Mouse (Mus musculus) spleen, adult 2 months (tissue): ENCODE measurements around the gene Kdm8. TPM values are rescaled to one million over a fixed set of nuclear protein-coding genes. Genes with fewer than 3 reads are reported as not detected.
"Not testable (repeated sequence)": the region's sequence is repeated elsewhere in the genome, so short reads cannot be mapped to it uniquely, and the experiment has no call there.

Experiments
- DNase-seq, 2 experiments: peaks; one replicate each; pipeline versions ENCODE4 v3.0.0 to v3.0.0-alpha.2; 2012 to 2021; ENCODE audit warnings: low spot score in 2 of 2, low read depth in 1 of 2
- H3K27ac ChIP-seq: fragments of 200-500 bp; 2 replicates; pipeline ENCODE4 v1.5.1; 2012; ENCODE audit warnings: low read length, inconsistent platforms; ENCODE audit not compliant: insufficient read depth
- H3K27me3 ChIP-seq: fragments of 200-500 bp; 2 replicates; pipeline ENCODE4 v1.6.1; 2012; ENCODE audit warnings: mild to moderate bottlenecking, moderate library complexity, low read length, inconsistent platforms; ENCODE audit not compliant: control insufficient read depth, insufficient read depth
- H3K36me3 ChIP-seq: fragments of 200-500 bp; 2 replicates; pipeline ENCODE4 v1.6.1; 2012; ENCODE audit warnings: mild to moderate bottlenecking, low read length, inconsistent platforms; ENCODE audit not compliant: control insufficient read depth, insufficient read depth
- H3K4me1 ChIP-seq: fragments of 200-500 bp; 2 replicates; pipeline ENCODE4 v1.6.1; 2011; ENCODE audit warnings: inconsistent platforms; ENCODE audit not compliant: control insufficient read depth, insufficient read depth, insufficient read length
- H3K4me3 ChIP-seq: fragments of 200-500 bp; 2 replicates; pipeline ENCODE4 v1.5.1; 2011; ENCODE audit warnings: mild to moderate bottlenecking, inconsistent platforms; ENCODE audit not compliant: insufficient read depth, insufficient read length; ENCODE audit errors: extremely low read depth
- CTCF ChIP-seq: fragments of 200-500 bp; IDR thresholded peaks from 2 replicates; pipeline ENCODE4 v1.5.1; 2011; ENCODE audit warnings: mild to moderate bottlenecking, inconsistent platforms; ENCODE audit not compliant: insufficient read depth, insufficient read length, insufficient replicate concordance; ENCODE audit errors: extremely low read depth
- POLR2A ChIP-seq: fragments of 200-500 bp; IDR thresholded peaks from 2 replicates; pipeline ENCODE4 v1.6.1; 2011; ENCODE audit warnings: low read depth, low read length, inconsistent platforms
- WGBS: fragments of 180-500 bp; shearing (Covaris S2); methylation state at CpG from one replicate; pipeline ENCODE4 v1.1.7; 2018; 5-methylcytosine and 5-hydroxymethylcytosine counted together
- polyA plus RNA-seq: library from polyadenylated mRNA; depleted of rRNA; stranded (reverse); fragments of >200 nt; gene quantifications from 2 replicates; pipeline ENCODE4 v1.2.3, GENCODE M21; 2012

The Kdm8 gene
- polyA plus RNA-seq, 1 experiment = 3.8 TPM

- TF ChIP-seq POLR2A = no peak
- no peak for TF ChIP-seq CTCF
- H3K36me3 ChIP-seq = no peaks in the 10 kb centered on the region
- H3K27me3 ChIP-seq = no peaks in the 10 kb centered on the region
- peaks cover 7% of the 10 kb centered on the region; the same call in 1 of the 2 replicates for H3K4me1 ChIP-seq
- H3K4me3 ChIP-seq = no peak overlapping the region
- WGBS = 57% methylated on average over 3 of the region's 3 CpGs
- no peak overlapping the region for H3K27ac ChIP-seq
- no peak for DNase-seq
Observed at GRCm38 (mm10) chr7:125418413-125418812, 26.1 kb upstream of the Kdm8 start.

DNA sequence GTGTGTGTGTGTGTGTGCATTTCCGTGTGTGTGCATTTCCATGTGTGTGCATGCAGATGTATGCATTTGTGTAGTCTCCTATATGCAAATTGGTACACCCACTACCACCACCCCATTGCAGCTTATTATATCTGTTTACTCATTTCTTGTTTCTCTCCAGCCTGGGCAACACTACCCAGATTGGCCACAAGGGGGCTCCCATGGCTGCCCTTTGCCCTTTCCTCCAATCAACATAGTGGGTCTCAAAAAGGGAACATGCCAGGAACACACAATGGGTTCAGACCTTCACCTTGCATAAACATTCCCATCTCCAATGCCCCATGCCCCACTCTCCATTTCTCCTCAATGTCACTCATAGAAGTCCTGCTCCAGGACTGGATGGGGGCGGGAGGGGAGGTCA lies 24.3 kb upstream of the Kdm8 start:
- H3K27ac ChIP-seq = no peak overlapping the region
- no peaks in the 10 kb centered on the region for H3K27me3 ChIP-seq
- DNase-seq = peak; percentile 45 to 70
- peaks cover 7% of the 10 kb centered on the region; the same call in 1 of the 2 replicates for H3K4me1 ChIP-seq
- WGBS = 74% methylated on average over 2 of the region's 2 CpGs
- TF ChIP-seq CTCF (peak; percentile 83; the same call in 1 of the 2 replicates), POLR2A (no peak)
- no peaks in the 10 kb centered on the region for H3K36me3 ChIP-seq
- no peak overlapping the region for H3K4me3 ChIP-seq

GRCm38 (mm10) chr7:125421911-125422310 lies 22.6 kb upstream of the Kdm8 start:
- no peak overlapping the region for H3K27ac ChIP-seq
- WGBS = 50% methylated on average over 2 of the region's 2 CpGs
- no peaks in the 10 kb centered on the region for H3K36me3 ChIP-seq
- TF ChIP-seq CTCF (no peak), POLR2A (no peak)
- no peak overlapping the region for H3K4me3 ChIP-seq
- no peak for DNase-seq
- peaks cover 7% of the 10 kb centered on the region; the same call in 1 of the 2 replicates for H3K4me1 ChIP-seq
- H3K27me3 ChIP-seq = no peaks in the 10 kb centered on the region

GRCm38 (mm10) chr7:125423056-125423455 lies 21.4 kb upstream of the Kdm8 start:
- Histone ChIP-seq H3K4me3 (no peak overlapping the region), H3K4me1 (peaks cover 7% of the 10 kb centered on the region; the same call in 1 of the 2 replicates), H3K27me3 (no peaks in the 10 kb centered on the region), H3K27ac (peak overlapping the region; percentile 71; the same call in 1 of the 2 replicates), H3K36me3 (no peaks in the 10 kb centered on the region)
- DNase-seq = peak in 1 of 2 experiments; percentile 40
- WGBS = 16% methylated on average over 3 of the region's 3 CpGs
- no peak for TF ChIP-seq CTCF
- TF ChIP-seq POLR2A = no peak

DNA sequence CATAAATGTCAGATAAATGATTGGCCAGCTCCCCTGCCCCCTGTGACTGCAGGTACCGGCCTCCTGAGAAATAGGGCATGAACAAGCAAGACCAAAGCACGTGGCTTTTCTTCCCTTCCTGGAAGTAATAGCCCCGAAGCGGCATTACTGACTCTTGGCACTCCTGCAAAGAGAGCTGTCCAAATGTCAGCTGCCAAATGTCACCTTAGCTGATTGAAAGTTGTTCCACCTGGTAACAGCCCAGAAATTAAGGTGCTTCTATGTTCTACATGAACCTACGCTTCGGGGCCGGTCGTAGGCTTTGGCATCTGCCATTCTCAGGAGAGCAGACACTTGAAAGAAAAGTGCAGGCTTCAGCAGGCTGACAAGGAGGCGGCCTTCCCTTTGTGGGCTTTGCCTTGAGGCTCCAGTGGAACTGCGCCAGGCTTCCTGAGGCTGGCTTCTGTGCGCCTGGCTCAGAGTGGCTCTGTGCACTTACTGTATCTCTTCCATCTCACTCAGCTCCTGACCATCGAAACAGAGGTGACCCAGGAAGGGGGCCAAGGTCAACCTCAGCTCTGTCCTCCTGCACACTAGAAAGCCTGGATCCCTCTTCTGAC lies 16.9 kb upstream of the Kdm8 start:
- TF ChIP-seq POLR2A (no peak), CTCF (no peak)
- DNase-seq = no peak
- Histone ChIP-seq H3K4me1 (peaks cover 7% of the 10 kb centered on the region; the same call in 1 of the 2 replicates), H3K27ac (no peak overlapping the region), H3K4me3 (no peak overlapping the region), H3K27me3 (no peaks in the 10 kb centered on the region), H3K36me3 (no peaks in the 10 kb centered on the region)
- WGBS = 71% methylated on average over 12 of the region's 12 CpGs

DNA sequence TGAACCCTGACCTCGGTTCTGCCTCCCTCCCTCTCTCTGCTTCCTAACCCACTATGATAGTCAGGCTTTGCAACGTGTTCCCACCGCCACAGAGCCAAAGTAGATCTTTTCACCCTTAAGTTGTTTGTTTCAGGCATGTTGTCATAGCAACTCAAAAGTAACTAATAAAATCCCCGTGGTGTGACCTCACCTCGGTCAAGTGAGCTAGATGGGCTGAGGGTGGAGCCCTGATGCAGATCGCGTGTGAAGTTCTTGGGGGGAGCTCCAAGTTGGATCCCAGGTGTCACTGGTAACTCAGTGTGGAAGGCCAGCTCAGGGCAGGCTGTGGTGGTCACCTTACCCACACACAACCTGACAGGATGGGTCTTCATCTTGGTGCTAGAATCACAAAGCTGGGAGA lies 16.1 kb upstream of the Kdm8 start:
- DNase-seq = no peak
- no peak overlapping the region for H3K27ac ChIP-seq
- no peaks in the 10 kb centered on the region for H3K27me3 ChIP-seq
- no peaks in the 10 kb centered on the region for H3K36me3 ChIP-seq
- no peak for TF ChIP-seq CTCF
- TF ChIP-seq POLR2A = no peak
- H3K4me1 ChIP-seq = no peaks in the 10 kb centered on the region
- 79% methylated on average over 7 of the region's 7 CpGs for WGBS
- no peak overlapping the region for H3K4me3 ChIP-seq

DNA sequence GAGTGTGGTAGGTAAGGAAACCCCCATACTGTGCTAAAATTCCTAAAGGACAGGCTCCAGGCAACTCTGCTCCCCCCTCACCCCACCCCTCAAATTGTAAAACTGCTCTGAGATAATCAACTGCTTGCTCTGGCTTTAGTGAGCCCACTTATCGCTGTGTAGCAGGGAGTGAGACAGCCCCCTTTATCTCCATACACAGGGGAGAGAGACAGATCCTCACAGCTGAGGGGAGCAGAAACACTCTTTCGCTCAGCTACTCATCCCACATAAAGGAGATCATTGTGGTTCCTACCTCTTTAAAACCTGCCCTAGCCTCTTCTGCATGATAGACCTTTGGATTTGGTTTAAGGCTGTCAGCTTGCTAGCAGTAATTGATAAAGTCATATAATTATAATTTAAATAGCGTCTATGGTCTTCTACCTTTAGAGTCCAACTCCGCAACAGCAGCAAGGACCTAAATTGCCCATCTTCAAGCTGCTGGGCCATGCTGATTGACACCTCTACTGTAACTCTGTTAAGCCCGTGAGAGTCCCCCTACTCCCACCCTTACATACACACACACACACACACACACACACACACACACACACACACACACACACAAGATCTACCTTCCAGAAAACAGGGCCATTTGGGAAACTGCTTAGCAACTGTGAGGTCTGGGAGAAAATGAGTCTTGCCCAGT lies 15.5 kb upstream of the Kdm8 start:
- WGBS = 83% methylated on average over 5 of the region's 5 CpGs
- not testable (repeated sequence) for H3K4me1 ChIP-seq, H3K27ac ChIP-seq, H3K27me3 ChIP-seq, H3K4me3 ChIP-seq, DNase-seq, H3K36me3 ChIP-seq
